Mouse (Mus musculus) common myeloid progenitor, adult 5-6 weeks (primary cell): Measurements from ENCODE around the gene Zc3h7b. TPM values are rescaled to one million over a fixed set of nuclear protein-coding genes. Genes with fewer than 3 reads are reported as not detected.

ENCODE experiments used
- ATAC-seq: replicated peaks from 2 replicates; pipeline ENCODE4 v1.8.0; 2016; ENCODE audit warnings: low read depth, mild to moderate bottlenecking, moderate TSS enrichment, inconsistent platforms; ENCODE audit not compliant: poor library complexity, severe bottlenecking
- total RNA-seq: library from RNA; stranded (forward); fragments of 200-1000, 187-1606 nt; gene quantifications from 2 replicates; pipeline ENCODE4 v1.2.3, GENCODE M21; 2017

Gene Zc3h7b
- total RNA-seq, 1 experiment from 2014 or later = 31.5 TPM

GRCm38 (mm10) chr15:81776631-81777422, 32.0 kb downstream of the Zc3h7b start:
- ATAC-seq = no peak

- ATAC-seq = no peak
Observed at GRCm38 (mm10) chr15:81781816-81782215, 37.0 kb downstream of the Zc3h7b start.

GRCm38 (mm10) chr15:81784762-81785161, 39.9 kb downstream of the Zc3h7b start:
- ATAC-seq = no peak

GRCm38 (mm10) chr15:81785701-81786100, 40.8 kb downstream of the Zc3h7b start:
- no peak for ATAC-seq

- no peak for ATAC-seq
Observed at GRCm38 (mm10) chr15:81787525-81787924, 42.7 kb downstream of the Zc3h7b start.

- ATAC-seq = no peak
Observed at GRCm38 (mm10) chr15:81792444-81792843, 47.6 kb downstream of the Zc3h7b start.

GRCm38 (mm10) chr15:81796228-81796627, 51.4 kb downstream of the Zc3h7b start:
- ATAC-seq = peak; percentile 66; the same call in 1 of the 2 replicates

GRCm38 (mm10) chr15:81797861-81798260, 53.0 kb downstream of the Zc3h7b start:
- ATAC-seq = no peak

- ATAC-seq = no peak
Observed at GRCm38 (mm10) chr15:81798421-81798820, 53.6 kb downstream of the Zc3h7b start.

GRCm38 (mm10) chr15:81800391-81800790, 55.5 kb downstream of the Zc3h7b start:
- no peak for ATAC-seq

GRCm38 (mm10) chr15:81802001-81802890, 57.4 kb downstream of the Zc3h7b start, which contains the start of gene Tef:
Tef (plus strand) TSS chr15:81802421.
- ATAC-seq = peak; percentile 90

GRCm38 (mm10) chr15:81802941-81803351, 58.1 kb downstream of the Zc3h7b start:
- ATAC-seq = no peak

- no peak for ATAC-seq
Observed at GRCm38 (mm10) chr15:81803425-81803951, 58.6 kb downstream of the Zc3h7b start.

- ATAC-seq = no peak
Observed at GRCm38 (mm10) chr15:81804172-81804571, 59.3 kb downstream of the Zc3h7b start.

GRCm38 (mm10) chr15:81804883-81805282, 60.0 kb downstream of the Zc3h7b start:
- no peak for ATAC-seq

GRCm38 (mm10) chr15:81805624-81806023, 60.8 kb downstream of the Zc3h7b start:
- ATAC-seq = no peak

- no peak for ATAC-seq
Observed at GRCm38 (mm10) chr15:81806621-81807404, 62.0 kb downstream of the Zc3h7b start.

GRCm38 (mm10) chr15:81808799-81809198, 63.9 kb downstream of the Zc3h7b start:
- no peak for ATAC-seq

- no peak for ATAC-seq
Observed at GRCm38 (mm10) chr15:81809550-81809949, 64.7 kb downstream of the Zc3h7b start.

GRCm38 (mm10) chr15:81810150-81810549, 65.3 kb downstream of the Zc3h7b start:
- ATAC-seq = peak; percentile 65
